Mouse (Mus musculus): ENCODE data around the gene Rasa1. TPM values are rescaled to one million over a fixed set of nuclear protein-coding genes. Genes with fewer than 3 reads are reported as not detected.

The Rasa1 gene
- 10 to 100 TPM; 48.1 to 49.6 TPM for total RNA-seq (2021)

DNA sequence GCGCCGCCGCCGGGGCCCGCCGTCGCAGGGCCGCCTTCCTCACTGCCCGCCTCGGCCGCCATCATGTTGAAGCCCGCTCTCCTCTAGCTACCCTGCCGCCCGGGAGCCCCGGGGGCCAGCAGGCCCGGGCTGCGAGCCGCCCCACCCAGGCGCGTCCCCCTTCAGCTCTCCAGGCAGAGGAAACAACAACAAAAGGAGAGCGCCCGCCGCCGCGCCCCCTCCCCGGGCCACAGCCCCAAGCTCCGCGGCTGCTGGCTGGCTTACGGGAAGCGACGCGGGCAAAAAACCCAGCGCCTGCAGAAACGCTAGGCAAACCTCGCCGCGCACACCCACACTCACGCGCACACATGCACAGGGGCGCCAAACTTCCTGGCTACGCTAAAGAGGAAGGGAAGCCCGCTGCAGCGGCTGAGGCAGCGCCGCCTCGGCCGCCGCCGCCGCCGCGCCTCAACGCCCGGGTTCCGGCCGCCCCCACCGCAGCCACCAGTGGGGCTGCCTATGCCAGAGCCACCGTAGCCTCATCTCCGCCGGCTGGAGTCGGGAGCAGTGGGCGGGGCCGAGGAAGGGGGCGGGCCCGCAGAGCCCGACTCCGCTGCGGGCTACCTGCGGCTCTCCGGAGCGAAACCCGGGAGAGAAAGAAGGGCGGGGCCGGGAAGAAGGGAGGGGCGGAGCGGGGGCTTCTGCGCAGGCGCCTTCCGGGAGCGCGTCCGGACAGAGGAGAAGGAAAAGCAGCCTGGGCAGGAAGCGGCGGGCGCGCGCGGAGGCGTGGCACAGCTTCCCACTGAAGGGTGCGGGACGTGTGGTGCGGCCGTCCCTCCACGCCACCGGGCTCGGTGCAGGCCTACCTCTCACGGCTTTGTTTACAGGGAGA, at the start of gene Rasa1:
TSS of gene Rasa1 (minus strand) at position 288 of the 871 bp plus-strand sequence.
- DNase-seq: peak; percentile 96

DNA sequence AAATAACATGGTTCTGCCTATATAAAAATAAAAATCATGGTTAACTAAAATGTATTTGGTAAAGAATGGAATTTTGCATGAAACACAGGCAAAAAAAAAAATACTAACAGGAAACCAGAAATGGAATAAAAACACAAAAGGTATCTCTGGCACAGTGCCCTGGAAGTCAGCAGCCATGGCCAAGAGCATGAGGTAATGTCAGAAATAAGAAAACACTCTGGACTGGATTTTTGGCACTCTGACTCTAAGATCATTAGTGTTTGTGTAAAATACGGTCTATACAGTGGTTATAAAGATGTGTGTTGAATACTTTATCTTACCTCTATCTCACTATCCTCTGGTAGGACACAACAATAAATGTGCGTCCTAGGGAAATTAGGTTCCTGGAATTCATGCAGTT, 22.6 kb upstream of the Rasa1 start:
- DNase-seq: peak; percentile 14

GRCm38 (mm10) chr13:85310968-85311367, 22.0 kb upstream of the Rasa1 start:
- DNase-seq: no peak

GRCm38 (mm10) chr13:85310483-85310882, 21.6 kb upstream of the Rasa1 start:
- DNase-seq: no peak

DNA sequence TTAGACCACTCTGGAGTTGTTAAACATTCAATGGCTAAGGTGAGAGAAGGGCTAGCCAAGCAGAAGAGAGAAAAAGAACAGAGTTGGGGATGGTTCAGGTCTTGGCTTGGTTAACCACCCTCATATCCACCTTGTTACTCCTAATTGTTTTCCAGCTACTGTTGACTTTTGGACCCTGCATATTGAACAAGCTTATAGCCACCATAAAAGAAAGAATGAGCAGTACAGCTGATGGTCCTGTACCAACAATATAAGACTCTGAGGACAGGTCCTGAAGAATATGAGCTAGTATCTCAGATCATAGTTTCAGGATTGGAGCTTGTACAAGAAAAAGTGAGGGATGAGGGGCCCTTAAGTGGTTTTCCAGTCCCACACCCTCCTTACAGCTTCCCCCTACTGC, 17.1 kb upstream of the Rasa1 start:
- no peak for DNase-seq

DNA sequence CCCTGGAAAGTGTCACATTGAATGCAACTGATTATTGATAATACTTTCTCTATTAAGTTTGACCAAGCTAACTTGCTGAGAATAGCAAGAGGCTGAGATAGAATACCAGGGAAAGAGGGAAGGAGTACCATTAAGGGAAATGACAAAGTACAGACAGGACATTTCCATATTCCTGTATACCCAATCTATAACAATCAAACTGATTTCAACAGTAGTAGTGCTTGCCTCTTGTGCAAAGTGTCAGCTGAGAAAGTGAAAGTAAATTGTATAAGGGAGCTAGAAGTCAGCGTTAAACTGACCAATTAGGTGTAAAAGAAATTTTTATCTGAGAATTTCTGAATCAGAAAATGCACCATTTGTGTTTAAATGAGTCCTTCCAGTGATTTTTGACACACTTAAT, 1.7 kb upstream of the Rasa1 start:
- DNase-seq: no peak

DNA sequence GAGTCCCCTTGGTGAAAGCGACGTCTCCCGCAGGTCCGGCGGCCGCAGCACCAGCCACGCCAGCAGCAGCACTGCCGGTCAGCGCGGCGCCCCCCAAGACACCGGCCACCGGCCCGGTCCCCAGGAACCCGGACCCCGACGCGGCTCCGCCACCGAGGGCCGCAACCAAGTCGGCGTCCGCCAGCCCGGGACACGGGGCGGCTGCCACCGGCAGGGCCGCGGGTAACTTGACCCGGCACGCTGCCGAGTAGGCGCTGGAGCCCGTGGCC, 422 bp downstream of the Rasa1 start:
- peak; percentile 49 for DNase-seq

DNA sequence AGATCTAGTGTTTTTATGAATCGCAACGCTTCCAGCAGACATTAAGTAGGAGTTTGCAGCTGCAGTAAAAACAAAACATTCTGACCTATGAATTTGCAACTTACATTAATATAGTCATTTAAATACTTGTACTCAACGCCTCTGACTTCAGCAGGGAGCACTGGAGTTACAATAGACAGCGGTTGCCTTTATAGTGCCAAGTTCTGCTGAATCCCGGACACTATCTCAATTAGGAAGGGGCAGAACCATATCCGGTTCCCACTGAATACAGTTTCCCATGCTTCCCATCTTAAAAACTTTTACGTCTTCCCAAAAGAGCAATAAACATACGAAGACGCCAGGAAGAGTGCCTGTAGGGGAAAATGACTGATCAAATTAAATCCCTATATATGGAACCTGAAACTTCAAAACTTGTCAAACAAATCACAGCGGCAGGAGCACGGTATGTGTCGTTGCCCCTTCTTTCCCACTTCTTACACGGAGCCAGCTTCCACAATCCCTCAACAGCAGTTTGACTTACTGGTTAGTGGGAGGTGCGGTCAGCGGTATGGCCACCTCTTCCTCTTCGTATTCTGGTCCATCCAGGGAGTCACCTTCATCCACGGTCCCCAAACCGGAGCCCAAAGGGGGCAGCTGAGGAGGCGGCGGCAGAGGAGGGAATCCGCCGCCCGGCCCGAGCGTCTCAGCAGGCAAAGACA, 905 bp downstream of the Rasa1 start:
- DNase-seq: no peak

DNA sequence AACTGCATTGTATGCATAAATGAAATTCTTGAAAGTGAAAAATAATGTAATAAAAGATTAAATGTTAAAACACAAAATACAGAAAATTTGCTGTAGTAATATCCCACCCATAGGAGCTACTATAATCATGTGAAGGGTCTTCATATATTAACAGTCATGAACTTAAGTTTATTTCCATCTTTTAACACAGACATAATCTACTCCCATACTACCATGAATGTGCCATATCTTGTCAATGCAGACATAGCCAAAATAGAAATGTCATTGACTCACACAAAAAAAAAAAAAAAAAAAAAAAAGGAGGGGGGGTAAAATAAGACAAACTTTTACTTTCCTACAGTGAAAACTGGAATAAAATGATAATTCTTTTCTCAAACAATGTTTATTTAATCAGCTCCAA, 6.3 kb downstream of the Rasa1 start:
- no peak for DNase-seq

DNA sequence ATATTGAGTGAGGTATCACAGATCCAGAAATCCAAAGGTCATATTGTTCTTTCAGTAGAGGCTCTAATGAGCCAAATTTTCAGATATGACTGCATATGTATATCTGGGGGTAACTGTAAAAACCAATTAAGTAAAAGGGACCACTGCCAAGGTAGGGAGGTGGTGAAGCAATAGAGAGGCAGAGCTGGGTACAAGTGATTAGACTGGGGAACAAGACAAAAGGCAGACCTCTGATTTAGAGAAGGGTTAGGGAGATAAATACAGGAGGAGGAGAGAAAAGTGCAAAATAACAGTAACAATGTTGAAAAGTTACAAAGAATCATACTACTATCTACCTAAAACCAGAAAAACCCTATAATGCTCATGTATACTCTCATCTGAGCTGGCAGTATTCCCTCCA, 10.0 kb downstream of the Rasa1 start:
- DNase-seq: no peak

GRCm38 (mm10) chr13:85274572-85274971, 14.4 kb downstream of the Rasa1 start:
- DNase-seq: no peak

DNA sequence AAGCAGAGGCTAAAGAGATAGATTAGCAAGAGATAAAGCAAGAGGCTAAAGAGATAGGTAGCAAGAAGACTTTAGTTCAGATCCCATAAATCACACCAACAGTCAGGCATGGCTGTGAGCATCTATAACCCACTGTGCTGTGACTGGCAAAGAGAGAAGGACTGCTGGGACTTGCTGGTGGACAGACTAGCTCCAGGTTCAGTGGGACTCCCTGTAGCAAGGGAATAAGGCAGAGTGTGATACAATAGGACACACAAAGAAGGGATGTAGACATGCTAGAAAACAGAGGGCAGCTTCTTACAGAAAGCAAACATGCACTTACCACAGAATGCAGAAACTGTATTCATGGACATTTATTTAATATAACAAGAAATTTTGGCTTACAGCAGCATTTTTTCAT, 15.1 kb downstream of the Rasa1 start:
- no peak for DNase-seq

GRCm38 (mm10) chr13:85238760-85239159, 50.2 kb downstream of the Rasa1 start:
- DNase-seq: no peak

- no peak for DNase-seq
Observed at GRCm38 (mm10) chr13:85218656-85219055, 70.3 kb downstream of the Rasa1 start.

- no peak for DNase-seq
Observed at GRCm38 (mm10) chr13:85210353-85210752, 78.6 kb downstream of the Rasa1 start.

DNA sequence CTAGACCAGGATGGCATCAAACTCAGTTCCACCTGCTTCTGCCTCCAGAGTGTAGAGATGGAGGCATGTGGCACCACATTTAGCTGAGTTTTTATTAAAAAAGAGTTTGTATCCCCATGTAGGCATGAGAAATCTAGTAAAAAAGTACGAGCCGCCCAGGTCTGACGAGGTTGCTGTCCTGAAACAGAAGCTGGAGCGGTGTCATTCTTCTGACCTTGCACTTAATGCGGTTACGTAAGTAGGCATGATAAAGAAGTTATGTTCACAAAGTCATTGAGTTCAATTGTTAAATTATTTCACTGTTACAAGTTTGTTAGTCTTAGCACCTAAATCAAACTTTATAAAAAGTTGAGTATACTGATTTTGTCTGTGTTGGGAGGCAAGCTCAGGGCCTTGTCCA, 80.3 kb downstream of the Rasa1 start:
- DNase-seq: no peak

GRCm38 (mm10) chr13:85207493-85207892, 81.4 kb downstream of the Rasa1 start:
- DNase-seq: no peak

GRCm38 (mm10) chr13:85191253-85191652, 97.7 kb downstream of the Rasa1 start:
- DNase-seq: no peak

DNA sequence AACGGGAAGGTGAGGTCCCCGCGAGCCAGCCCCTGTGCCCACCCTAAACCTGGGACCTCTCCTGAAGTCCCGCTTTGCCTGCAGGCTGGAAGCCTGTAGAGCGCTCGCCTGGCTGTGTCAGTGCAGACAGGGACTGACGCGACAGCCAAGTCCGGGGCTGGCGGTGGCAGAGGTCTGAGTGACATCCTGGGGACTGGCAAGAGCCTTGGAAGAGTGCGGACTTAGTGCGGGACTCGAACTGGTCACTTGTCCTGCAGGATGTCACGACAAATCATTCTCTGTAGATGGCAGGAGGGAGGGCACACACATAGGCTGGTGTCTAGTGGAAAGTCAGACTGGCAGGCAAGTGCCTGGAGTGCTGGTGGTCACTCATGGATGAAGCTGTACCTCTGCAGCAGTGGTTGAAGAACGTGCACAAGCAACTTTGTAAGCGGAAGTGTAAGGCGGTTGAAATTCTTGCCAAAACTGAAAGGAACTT, 99.2 kb downstream of the Rasa1 start:
- DNase-seq: peak; percentile 55

- peak; percentile 94 for DNase-seq
Observed at GRCm38 (mm10) chr13:85188903-85189643, 99.9 kb downstream of the Rasa1 start, which contains the start of gene Ccnh. TSS of gene Ccnh (plus strand) at chr13:85189408.
